Mouse (Mus musculus): ENCODE data around the gene Lin7b. TPM values are rescaled to one million over a fixed set of nuclear protein-coding genes. Genes with fewer than 3 reads are reported as not detected.
A peak's percentile ranks its signal among the peaks of the same experiment; 100 is the strongest.
"Not testable (repeated sequence)": the region's sequence is repeated elsewhere in the genome, so short reads cannot be mapped to it uniquely, and the experiment has no call there.

Lin7b gene
- 1 to 10 TPM in 1 of 2 experiments, under 1 TPM in 1; 0.90 to 2.9 TPM for total RNA-seq (2021)
- long read RNA-seq, experiment 1, partial matches to known transcripts: 2 of 3 reads
- long read RNA-seq, experiment 1, other reads (novel, unspliced or antisense): 0 of 3 reads
- long read RNA-seq, experiment 2: 0 reads

- DNase-seq: peak; percentile 94
These were observed at the start of gene Lin7b for GRCm38 (mm10) chr7:45370475-45371311. Gene Lin7b (minus strand): TSS chr7:45370583.

- DNase-seq: no peak
These were observed 47.6 kb upstream of the Lin7b start for GRCm38 (mm10) chr7:45417962-45418492.

GRCm38 (mm10) chr7:45415636-45416035 lies 45.3 kb upstream of the Lin7b start:
- DNase-seq: no peak

- DNase-seq: no peak
These were observed 44.4 kb upstream of the Lin7b start for GRCm38 (mm10) chr7:45414740-45415224.

- DNase-seq: no peak
These were observed 43.7 kb upstream of the Lin7b start for GRCm38 (mm10) chr7:45413864-45414739.

- DNase-seq: peak; percentile 41
These were observed 42.9 kb upstream of the Lin7b start, which contains the start of gene Ntf5 for GRCm38 (mm10) chr7:45413113-45413863. Gene Ntf5 (plus strand): TSS chr7:45413695.

GRCm38 (mm10) chr7:45412421-45412820 lies 42.0 kb upstream of the Lin7b start:
- DNase-seq: no peak

GRCm38 (mm10) chr7:45409497-45410163 lies 39.2 kb upstream of the Lin7b start:
- no peak for DNase-seq

GRCm38 (mm10) chr7:45408949-45409348 lies 38.6 kb upstream of the Lin7b start:
- no peak for DNase-seq

- no peak for DNase-seq
These were observed 38.0 kb upstream of the Lin7b start for GRCm38 (mm10) chr7:45408351-45408750.

GRCm38 (mm10) chr7:45407836-45408235 lies 37.5 kb upstream of the Lin7b start:
- DNase-seq: no peak

- DNase-seq: peak; percentile 37
These were observed 36.1 kb upstream of the Lin7b start for GRCm38 (mm10) chr7:45406157-45407156.

- DNase-seq: peak; percentile 86
These were observed 35.0 kb upstream of the Lin7b start, which contains the start of gene Kcna7 for GRCm38 (mm10) chr7:45405091-45406075. Gene Kcna7 (plus strand): TSS chr7:45405653.

- DNase-seq: peak; percentile 78
These were observed 33.3 kb upstream of the Lin7b start for GRCm38 (mm10) chr7:45403532-45404261.

GRCm38 (mm10) chr7:45401521-45402085 lies 31.2 kb upstream of the Lin7b start:
- DNase-seq: no peak

GRCm38 (mm10) chr7:45396787-45397186 lies 26.4 kb upstream of the Lin7b start:
- DNase-seq: no peak

- DNase-seq: not testable (repeated sequence)
These were observed 26.0 kb upstream of the Lin7b start for GRCm38 (mm10) chr7:45396337-45396775.

Measured in adrenal gland, postnatal 10 days (tissue).